Mouse (Mus musculus): ENCODE measurements around the gene Hoxd3.

Hoxd3 gene

DNA sequence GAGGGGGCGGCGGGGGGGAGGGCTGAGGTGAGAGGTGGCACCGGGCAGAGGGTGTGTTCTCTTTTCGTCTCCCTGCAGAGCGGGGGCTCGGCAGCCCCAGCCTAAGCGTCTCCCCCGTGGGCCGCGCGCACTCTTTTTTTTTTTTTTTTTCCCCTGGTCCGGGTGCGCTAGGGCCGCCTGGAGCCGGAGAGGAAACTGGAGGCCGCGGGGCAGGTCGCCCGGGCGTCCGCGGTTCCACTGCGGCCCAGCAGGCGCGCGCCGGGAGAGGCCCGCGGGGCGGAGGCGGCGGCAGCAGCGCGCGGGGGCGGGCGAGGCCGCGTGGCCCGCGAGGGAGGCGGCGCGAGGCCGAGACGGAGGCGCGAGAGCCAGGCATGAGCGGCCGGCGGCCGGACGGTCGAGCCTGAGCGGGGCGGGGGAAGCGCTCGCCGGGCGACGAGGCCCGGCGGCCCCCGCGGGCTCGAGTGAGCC, 6.7 kb upstream of the Hoxd3 start:
- no peak for TF ChIP-seq GATA4 (IDR thresholded peaks at IDR 0.05; ENCODE audit: insufficient replicate concordance, low read length)

DNA sequence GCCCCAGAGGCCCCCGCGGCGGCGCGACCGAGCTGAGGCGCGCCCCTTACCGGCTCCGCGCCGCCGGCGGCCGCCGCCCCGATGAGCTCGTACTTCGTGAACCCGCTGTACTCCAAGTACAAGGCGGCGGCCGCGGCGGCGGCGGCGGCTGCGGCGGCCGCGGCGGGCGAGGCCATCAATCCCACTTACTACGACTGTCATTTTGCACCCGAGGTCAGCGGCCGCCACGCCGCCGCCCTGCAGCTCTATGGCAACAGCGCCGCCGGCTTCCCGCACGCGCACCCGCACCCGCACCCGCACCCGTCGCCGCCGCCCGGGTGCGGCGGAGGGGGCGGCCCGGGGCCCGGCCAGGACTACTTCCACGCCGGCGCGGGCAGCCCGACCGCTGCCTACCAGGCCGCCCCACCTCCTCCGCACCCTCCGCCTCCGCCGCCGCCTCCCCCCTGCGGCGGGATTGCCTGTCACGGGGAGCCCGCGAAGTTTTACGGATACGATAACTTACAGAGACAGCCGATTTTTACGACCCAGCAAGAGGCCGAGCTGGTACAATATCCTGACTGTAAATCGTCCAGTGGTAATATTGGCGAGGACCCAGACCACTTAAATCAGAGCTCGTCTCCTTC, 6.1 kb upstream of the Hoxd3 start:
- TF ChIP-seq GATA4 (IDR thresholded peaks at IDR 0.05; ENCODE audit: insufficient replicate concordance, low read length) = no peak

GRCm38 (mm10) chr2:74706393-74706960, 5.2 kb upstream of the Hoxd3 start:
- TF ChIP-seq GATA4 (IDR thresholded peaks at IDR 0.05; ENCODE audit: insufficient replicate concordance, low read length) = no peak

- no peak for TF ChIP-seq GATA4 (IDR thresholded peaks at IDR 0.05; ENCODE audit: insufficient replicate concordance, low read length)
Observed at GRCm38 (mm10) chr2:74707599-74707998, 4.1 kb upstream of the Hoxd3 start.

GRCm38 (mm10) chr2:74708676-74709075, 3.1 kb upstream of the Hoxd3 start:
- TF ChIP-seq GATA4 (IDR thresholded peaks at IDR 0.05; ENCODE audit: insufficient replicate concordance, low read length) = no peak

GRCm38 (mm10) chr2:74709465-74710419, 2.0 kb upstream of the Hoxd3 start:
- TF ChIP-seq GATA4 (IDR thresholded peaks at IDR 0.05; ENCODE audit: insufficient replicate concordance, low read length) = no peak

DNA sequence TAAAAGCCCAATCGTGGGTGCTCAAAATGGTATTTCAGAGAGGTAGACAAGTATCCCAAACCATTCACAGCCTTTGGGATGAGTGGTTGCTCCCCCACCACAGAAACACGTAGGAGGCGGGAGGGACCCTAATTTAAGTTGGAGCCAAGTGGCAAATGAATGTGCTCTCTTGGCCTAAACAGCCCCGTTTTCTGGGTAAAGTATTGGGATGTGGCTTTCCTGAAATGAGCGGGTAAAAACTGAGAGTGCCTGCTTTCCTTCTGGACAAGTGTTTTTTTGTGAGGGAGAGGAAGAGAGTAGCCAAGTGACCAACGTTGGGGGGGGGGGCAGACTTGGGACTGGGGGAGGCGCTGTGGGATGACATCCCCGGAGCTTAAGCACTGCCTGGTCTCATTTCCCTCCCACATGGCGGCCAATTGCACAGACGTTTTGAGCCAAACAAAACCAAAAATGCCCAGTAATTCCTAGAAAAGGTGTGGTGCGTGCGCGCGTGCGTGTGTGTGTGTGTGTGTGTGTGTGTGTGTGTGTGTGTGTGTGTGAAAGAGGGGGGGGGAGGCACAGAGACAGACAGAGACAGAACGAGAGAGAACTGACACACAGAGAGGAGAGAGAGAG, 691 bp upstream of the Hoxd3 start:
- TF ChIP-seq GATA4 (IDR thresholded peaks at IDR 0.05; ENCODE audit: insufficient replicate concordance, low read length) = no peak

DNA sequence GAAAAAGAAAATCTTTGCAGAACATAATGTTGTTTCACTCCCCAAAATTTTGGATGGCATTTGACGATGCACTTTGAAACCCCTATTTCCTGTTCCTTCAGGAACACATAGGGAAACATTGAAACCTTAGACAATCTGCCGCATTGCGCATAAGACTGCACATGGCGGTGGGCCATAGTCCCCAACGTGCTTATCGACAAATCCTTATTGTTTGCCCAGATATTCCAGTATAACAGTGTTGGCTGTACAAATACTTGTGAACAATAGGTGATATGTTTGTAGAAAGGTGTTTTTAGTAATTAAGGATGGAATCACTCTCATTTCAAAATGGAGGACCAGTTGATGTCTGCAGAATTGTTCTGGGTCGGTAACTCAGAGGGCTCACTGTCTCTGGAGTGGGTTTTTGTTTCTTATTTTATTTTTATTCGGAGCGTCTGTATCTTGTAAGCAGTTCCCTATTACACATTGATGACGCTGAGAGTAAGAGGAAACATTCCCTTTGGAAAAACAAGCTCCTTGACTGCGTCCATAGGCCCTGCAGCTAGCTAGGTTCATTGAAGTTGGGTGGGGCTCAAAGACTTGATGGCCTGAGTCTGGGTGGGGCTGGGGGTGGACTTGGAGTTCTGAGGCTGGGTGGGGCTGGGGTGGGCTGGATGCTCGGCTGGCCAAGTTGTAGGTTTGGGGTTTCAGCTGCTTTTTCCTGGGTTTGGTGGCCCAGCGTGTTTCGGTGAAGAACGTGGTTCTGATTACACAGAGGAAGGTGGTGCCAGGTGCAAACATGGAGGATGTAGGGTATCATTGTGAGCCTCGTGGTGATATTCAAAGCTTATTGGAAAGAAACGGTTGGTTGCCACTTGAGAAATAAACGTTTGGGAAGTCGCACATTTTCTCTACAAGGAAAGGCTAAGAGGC, 1.8 kb downstream of the Hoxd3 start:
- TF ChIP-seq GATA4 (IDR thresholded peaks at IDR 0.05; ENCODE audit: insufficient replicate concordance, low read length) = no peak

DNA sequence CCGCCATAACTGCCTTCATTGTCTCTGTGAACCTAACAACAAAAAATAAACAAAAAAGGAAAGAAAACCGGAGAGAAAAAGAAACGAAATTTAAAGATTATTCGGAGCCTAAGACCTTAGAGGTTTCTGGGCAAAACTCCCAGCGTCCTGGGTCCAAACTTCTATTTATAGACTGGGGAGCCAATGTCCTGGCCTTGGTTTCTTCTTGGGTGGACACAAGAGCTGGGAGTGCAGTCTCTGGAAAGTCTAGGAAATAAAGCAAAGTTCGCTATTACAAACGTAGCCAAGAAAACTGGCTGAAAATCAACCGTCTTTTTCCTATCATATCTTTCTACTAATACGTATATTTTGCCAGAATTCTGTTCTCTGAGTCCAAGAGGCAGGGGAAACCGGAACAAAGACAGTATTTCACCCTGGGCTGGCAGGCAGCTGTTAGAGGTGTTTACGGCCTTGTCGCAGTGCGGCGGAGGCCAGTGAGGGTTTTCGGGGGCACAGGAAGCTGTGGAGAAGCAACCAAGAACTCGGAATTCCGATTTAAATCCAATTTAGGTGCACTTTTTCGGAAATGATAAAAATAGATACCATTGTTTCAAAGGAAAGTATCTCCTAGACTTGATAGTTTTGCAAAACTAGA, 2.5 kb downstream of the Hoxd3 start:
- TF ChIP-seq GATA4 (IDR thresholded peaks at IDR 0.05; ENCODE audit: insufficient replicate concordance, low read length) = no peak

GRCm38 (mm10) chr2:74714881-74715280, 3.2 kb downstream of the Hoxd3 start:
- no peak for TF ChIP-seq GATA4 (IDR thresholded peaks at IDR 0.05; ENCODE audit: insufficient replicate concordance, low read length)

GRCm38 (mm10) chr2:74715504-74716241, 3.9 kb downstream of the Hoxd3 start:
- no peak for TF ChIP-seq GATA4 (IDR thresholded peaks at IDR 0.05; ENCODE audit: insufficient replicate concordance, low read length)

DNA sequence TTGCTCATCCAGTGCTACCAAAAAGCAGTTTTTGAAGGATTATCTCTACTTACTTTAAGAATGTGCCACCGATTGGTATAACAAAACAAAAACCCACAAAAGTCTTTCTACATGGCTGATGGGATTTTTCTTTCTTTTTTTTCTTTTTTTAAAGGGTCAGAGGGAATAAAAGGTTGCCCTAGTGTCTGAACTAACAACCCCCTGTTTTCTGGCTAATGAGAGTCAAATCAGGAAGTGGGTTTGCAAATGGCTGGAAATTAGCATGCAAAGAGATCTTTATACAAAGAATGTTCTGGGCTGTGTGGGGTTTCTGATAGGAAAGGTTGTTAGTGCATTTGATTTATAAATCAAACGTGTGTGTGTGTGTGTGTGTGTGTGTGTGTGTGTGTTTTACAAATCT, 8.7 kb downstream of the Hoxd3 start:
- no peak for TF ChIP-seq GATA4 (IDR thresholded peaks at IDR 0.05; ENCODE audit: insufficient replicate concordance, low read length)

GRCm38 (mm10) chr2:74720955-74721491, 9.3 kb downstream of the Hoxd3 start:
- no peak for TF ChIP-seq GATA4 (IDR thresholded peaks at IDR 0.05; ENCODE audit: insufficient replicate concordance, low read length)
